Mouse (Mus musculus) liver, embryonic 14.5 days (tissue): ENCODE data around the gene Adrb1. TPM values are rescaled to one million over a fixed set of nuclear protein-coding genes. Genes with fewer than 3 reads are reported as not detected.

Experiments used
- ATAC-seq: fragments of 200-750 bp; cut with Nextera tagmentation; 2 replicates; pipeline ENCODE4 v1.8.0; 2017; ENCODE audit warnings: moderate number of reproducible peaks, mild to moderate bottlenecking, moderate library complexity; ENCODE audit not compliant: insufficient read depth
- DNase-seq, 3 experiments: peaks; one replicate each; pipeline ENCODE4 v3.0.0-alpha.2; 2012 to 2013; ENCODE audit warnings: low read depth in 3 of 3, low spot score in 3 of 3
- H3K27ac ChIP-seq: fragments of 300-500 bp; sonication (generic); 2 replicates; pipeline ENCODE4 v1.5.1; 2014; ENCODE audit warnings: moderate library complexity, mild to moderate bottlenecking, control low read depth, inconsistent platforms
- H3K27me3 ChIP-seq: fragments of 300-500 bp; sonication (generic); 2 replicates; pipeline ENCODE4 v1.6.1; 2014; ENCODE audit warnings: mild to moderate bottlenecking, low read length, moderate library complexity; ENCODE audit not compliant: control insufficient read depth, insufficient read depth
- H3K36me3 ChIP-seq: fragments of 300-500 bp; sonication (generic); replicated peaks from 2 replicates; pipeline ENCODE4 v1.6.1; 2014; ENCODE audit warnings: low read depth; ENCODE audit not compliant: control insufficient read depth, insufficient read depth
- H3K4me1 ChIP-seq, 2 experiments: fragments of 200-500 bp in 1 of 2; fragments of 300-500 bp in 1 of 2; sonication (generic) in 1 of 2; replicated peaks; 2 replicates each; pipeline ENCODE4 v1.6.1; 2012 to 2014; ENCODE audit warnings: antibody characterized with exemption in 1 of 2, inconsistent platforms in 1 of 2, low read length in 1 of 2; ENCODE audit not compliant: control insufficient read depth in 2 of 2, insufficient read depth in 2 of 2
- H3K4me2 ChIP-seq: fragments of 300-500 bp; sonication (generic); 2 replicates; pipeline ENCODE4 v1.6.1; 2014; ENCODE audit warnings: low read depth, mild to moderate bottlenecking, control low read depth, moderate library complexity
- H3K4me3 ChIP-seq, 2 experiments: fragments of 200-500 bp in 1 of 2; fragments of 300-500 bp in 1 of 2; sonication (generic) in 1 of 2; 2 replicates each; pipeline ENCODE4 v1.5.1; 2012 to 2014; ENCODE audit warnings: low read depth in 2 of 2, low read length in 2 of 2, mild to moderate bottlenecking in 2 of 2, control low read depth in 1 of 2, inconsistent platforms in 1 of 2, moderate library complexity in 1 of 2; ENCODE audit not compliant: insufficient read depth in 1 of 2
- H3K9ac ChIP-seq: fragments of 300-500 bp; sonication (generic); replicated peaks from 2 replicates; pipeline ENCODE4 v1.6.1; 2014; ENCODE audit warnings: mild to moderate bottlenecking, control low read depth, moderate library complexity
- H3K9me3 ChIP-seq: fragments of 300-500 bp; sonication (generic); 2 replicates; pipeline ENCODE4 v1.6.1; 2016; ENCODE audit warnings: low read length, mixed read lengths; ENCODE audit not compliant: control insufficient read depth
- CTCF ChIP-seq: IDR thresholded peaks from 2 replicates; pipeline ENCODE4 v1.5.1; 2016; ENCODE audit warnings: antibody characterized with exemption, low read depth, control low read depth
- EP300 ChIP-seq: IDR thresholded peaks from 2 replicates; pipeline ENCODE4 v1.6.1; 2016; ENCODE audit warnings: antibody characterized with exemption, low read depth
- WGBS: fragments of 180-500 bp; shearing (Covaris S2); extraction: QIAGEN DNeasy Blood & Tissue Kit; methylation state at CpG from one replicate; pipeline ENCODE4 v1.1.7; 2014; ENCODE audit not compliant: insufficient replicate concordance; 5-methylcytosine and 5-hydroxymethylcytosine counted together
- polyA plus RNA-seq, 2 experiments: library from polyadenylated mRNA; depleted of rRNA in 1 of 2; stranded (reverse) in 1 of 2; unstranded in 1 of 2; fragments of >200 nt; fragmentation: Nextera tagmentation in 1 of 2; extraction: Ambion mirVana in 1 of 2; gene quantifications; 2 replicates each; pipeline versions ENCODE4 v1.2.1 to v1.2.3; 2012 to 2014

The Adrb1 gene
- polyA plus RNA-seq, 2 experiments, result 0.20 to 0.30 TPM

DNA sequence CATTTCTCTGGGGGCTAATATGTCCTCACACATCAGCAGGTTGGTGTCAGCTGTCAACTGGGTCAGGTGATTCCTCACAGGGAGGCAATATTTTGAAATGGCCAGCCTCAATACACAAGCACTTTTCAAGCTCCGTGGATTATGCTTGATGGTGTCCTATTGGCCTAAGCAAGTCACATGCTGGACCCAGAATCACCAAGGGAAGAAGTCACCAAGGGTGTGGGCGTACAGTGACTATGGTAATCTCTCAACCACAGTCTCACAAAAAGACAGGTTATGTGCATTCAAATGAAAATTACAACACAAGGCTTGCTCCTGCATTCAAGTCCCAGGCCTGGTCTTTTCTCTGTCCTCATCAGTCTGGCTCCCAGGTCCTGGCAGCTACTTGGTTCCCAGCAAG is 39.7 kb downstream of the Adrb1 start:
- DNase-seq, result no peak
- 48% methylated on average over 2 of the region's 2 CpGs for WGBS
- H3K27ac ChIP-seq, result no peak overlapping the region
- H3K4me1 ChIP-seq, result no peaks in the 10 kb centered on the region
- no peak for ATAC-seq
- H3K4me3 ChIP-seq, result no peak overlapping the region
- H3K27me3 ChIP-seq, result no peaks in the 10 kb centered on the region
- H3K4me2 ChIP-seq, result no peak overlapping the region
- H3K36me3 ChIP-seq, result no peaks in the 10 kb centered on the region
- no peaks in the 10 kb centered on the region for H3K9me3 ChIP-seq
- no peak for TF ChIP-seq EP300
- no peak for TF ChIP-seq CTCF
- no peak overlapping the region for H3K9ac ChIP-seq

DNA sequence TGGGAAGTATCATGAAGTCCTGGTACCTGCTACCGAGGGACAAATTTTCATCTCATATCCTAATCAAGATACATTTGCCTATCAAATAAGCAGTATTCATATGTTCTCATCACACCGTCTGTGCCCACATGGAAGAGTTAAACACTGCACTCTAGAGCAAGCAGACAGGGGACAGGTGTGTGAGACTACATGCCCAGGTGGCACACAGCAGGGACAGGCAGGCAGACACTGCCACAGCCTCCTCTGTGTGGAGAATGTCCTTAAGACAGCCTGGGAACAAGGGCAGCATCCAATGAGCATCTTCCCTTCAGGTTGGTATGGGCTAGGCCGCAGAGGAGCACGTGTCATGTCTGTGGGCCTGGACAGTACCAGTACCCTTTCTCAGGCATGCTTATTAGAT is 40.7 kb downstream of the Adrb1 start:
- H3K27me3 ChIP-seq, result no peaks in the 10 kb centered on the region
- H3K9me3 ChIP-seq, result no peaks in the 10 kb centered on the region
- no peak overlapping the region for H3K9ac ChIP-seq
- no peaks in the 10 kb centered on the region for H3K36me3 ChIP-seq
- no peak overlapping the region for H3K4me3 ChIP-seq
- DNase-seq (no peak), ATAC-seq (no peak)
- TF ChIP-seq CTCF, result no peak
- no peak for TF ChIP-seq EP300
- H3K4me2 ChIP-seq, result no peak overlapping the region
- no peaks in the 10 kb centered on the region for H3K4me1 ChIP-seq
- H3K27ac ChIP-seq, result no peak overlapping the region
- 67% methylated on average over 4 of the region's 4 CpGs for WGBS

DNA sequence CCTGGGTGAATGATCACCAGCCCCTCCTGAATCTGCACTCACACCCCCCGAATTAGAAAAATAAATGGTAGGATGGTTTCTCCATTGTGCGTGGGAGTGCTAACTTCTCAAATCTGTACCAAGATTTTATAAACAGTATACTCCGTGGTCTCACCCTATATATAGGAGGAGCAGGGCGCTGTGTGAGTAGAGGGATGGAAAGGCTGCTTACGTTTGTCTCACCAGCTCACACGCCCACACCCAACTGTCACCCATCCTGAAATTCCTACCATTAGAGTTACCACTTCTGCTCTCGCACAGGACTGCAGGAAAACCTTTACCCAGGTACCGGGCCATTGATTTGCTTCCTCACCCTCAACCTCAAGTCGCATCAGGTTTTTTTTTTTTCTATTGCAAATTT is 47.0 kb downstream of the Adrb1 start:
- Histone ChIP-seq H3K27ac (no peak overlapping the region), H3K36me3 (no peaks in the 10 kb centered on the region), H3K27me3 (no peaks in the 10 kb centered on the region), H3K9ac (no peak overlapping the region), H3K4me2 (no peak overlapping the region), H3K4me3 (no peak overlapping the region), H3K4me1 (no peaks in the 10 kb centered on the region; a peak in 1 of 4 replicates), H3K9me3 (no peaks in the 10 kb centered on the region)
- 69% methylated on average over 9 of the region's 9 CpGs for WGBS
- TF ChIP-seq CTCF, result no peak
- no peak for TF ChIP-seq EP300
- DNase-seq (no peak), ATAC-seq (no peak)

DNA sequence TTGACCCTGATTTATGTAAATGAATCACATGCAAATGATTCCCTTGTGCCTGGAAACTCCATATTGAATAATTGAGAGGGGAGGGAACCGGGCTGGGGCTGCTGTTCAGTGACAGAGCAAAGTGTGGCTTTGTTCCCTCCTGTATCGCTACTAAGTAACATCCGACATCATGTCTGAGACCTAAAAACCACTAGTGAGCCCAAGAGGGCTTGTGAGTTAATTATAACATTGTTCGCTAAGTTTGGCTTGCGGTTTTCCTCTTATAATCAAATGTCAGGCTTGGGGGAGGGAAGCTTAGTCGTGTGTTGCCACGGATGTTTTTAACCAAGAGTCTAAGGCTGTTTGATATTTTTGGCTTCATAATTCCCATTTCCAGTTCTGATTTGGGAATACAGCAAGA is 50.2 kb downstream of the Adrb1 start:
- Histone ChIP-seq H3K9me3 (no peaks in the 10 kb centered on the region), H3K4me1 (peaks cover 0 to 5% of the 10 kb centered on the region in 2 experiments; a peak in 1 of 4 replicates), H3K9ac (no peak overlapping the region), H3K4me3 (no peak overlapping the region), H3K4me2 (no peak overlapping the region), H3K27me3 (peaks cover 17% of the 10 kb centered on the region), H3K36me3 (no peaks in the 10 kb centered on the region), H3K27ac (no peak overlapping the region)
- TF ChIP-seq EP300 (no peak), CTCF (no peak)
- DNase-seq (no peak), ATAC-seq (no peak)
- WGBS, result 54% methylated on average over 7 of the region's 7 CpGs

DNA sequence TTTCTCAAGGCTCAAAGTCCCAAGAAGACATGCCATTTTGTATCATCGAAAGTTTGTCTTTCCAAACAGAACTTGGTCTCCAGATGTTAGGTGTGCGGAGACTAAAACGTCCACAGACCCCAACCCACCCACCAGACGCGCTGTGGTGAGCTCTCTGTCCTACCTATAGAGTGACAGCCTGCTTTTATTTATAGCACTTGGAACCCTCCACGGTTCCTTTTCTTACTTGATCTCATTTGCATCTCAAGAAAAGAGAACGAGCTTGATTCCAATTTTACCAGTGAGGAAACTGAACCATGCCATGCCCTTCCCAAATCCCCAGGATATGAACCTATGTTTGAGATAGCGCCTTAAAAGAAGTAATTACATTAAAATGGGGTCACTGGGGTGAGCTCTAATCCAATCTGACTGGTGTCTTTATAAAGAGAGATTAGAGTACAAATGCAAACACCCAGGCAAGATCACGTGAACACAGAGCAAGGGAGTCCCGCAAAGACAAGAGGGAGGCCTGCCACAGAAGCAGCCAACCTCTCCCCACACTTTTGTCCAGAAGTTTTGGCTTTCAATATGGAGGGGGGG is 51.5 kb downstream of the Adrb1 start:
- no peak overlapping the region for H3K4me3 ChIP-seq
- H3K4me2 ChIP-seq, result no peak overlapping the region
- H3K27me3 ChIP-seq, result peaks cover 17% of the 10 kb centered on the region
- peaks cover 0 to 5% of the 10 kb centered on the region in 2 experiments; a peak in 1 of 4 replicates for H3K4me1 ChIP-seq
- 54% methylated on average over 10 of the region's 10 CpGs for WGBS
- no peaks in the 10 kb centered on the region for H3K36me3 ChIP-seq
- no peaks in the 10 kb centered on the region for H3K9me3 ChIP-seq
- DNase-seq (no peak), ATAC-seq (no peak)
- TF ChIP-seq CTCF (no peak), EP300 (no peak)
- no peak overlapping the region for H3K9ac ChIP-seq
- H3K27ac ChIP-seq, result no peak overlapping the region
